Mouse (Mus musculus): ENCODE results near the gene Prmt1. TPM values are rescaled to one million over a fixed set of nuclear protein-coding genes. Genes with fewer than 3 reads are reported as not detected.

Gene Prmt1
- polyA plus RNA-seq, 2 experiments = 166 to 607 TPM

DNA sequence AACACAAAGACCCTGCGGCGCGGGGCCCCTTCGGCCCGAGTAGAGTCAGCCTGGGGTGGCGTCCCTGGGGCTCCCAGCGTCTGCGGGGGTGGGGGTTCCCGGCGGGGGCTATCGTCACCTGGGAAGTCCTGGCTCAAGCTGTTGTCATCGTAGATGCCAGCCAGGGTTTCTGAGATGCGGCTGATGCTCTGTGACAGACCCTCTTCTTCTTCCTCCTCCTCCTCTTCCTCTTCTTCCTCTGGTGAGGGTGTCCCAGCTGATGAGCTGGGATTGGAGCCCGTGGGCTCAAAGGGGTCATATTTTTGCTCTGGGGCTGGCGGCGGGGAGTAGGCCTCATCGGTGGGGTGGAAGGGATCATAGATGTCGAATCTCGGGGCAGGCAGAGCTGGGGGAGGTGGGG is 22.0 kb upstream of the Prmt1 start:
- Histone ChIP-seq H3K9me3 (ENCODE audit: control insufficient read depth, low read length) (no peaks in the 10 kb centered on the region), H3K4me3 (replicated peaks; ENCODE audit: low read length) (no peak overlapping the region), H3K4me1 (ENCODE audit: control insufficient read depth, insufficient read depth, low read length) (no peaks in the 10 kb centered on the region), H3K27me3 (ENCODE audit: control insufficient read depth, insufficient read depth, low read length) (no peaks in the 10 kb centered on the region), H3K4me2 (replicated peaks; ENCODE audit: low read depth, low read length, severe bottlenecking) (no peak overlapping the region), H3K9ac (ENCODE audit: low read depth, low read length, severe bottlenecking) (no peak overlapping the region), H3K36me3 (ENCODE audit: control insufficient read depth, insufficient read depth, low read length) (peaks cover 97% of the 10 kb centered on the region), H3K27ac (replicated peaks; ENCODE audit: low read depth, low read length) (no peak overlapping the region)
- no peak for TF ChIP-seq POLR2A (IDR thresholded peaks at IDR 0.05; ENCODE audit: borderline replicate concordance, extremely low read depth, insufficient read depth, insufficient read length)
- no peak for ATAC-seq (ENCODE audit: low FRiP score, low read depth)
- 92% methylated on average over 15 of the region's 19 CpGs for WGBS
- no peak for DNase-seq (ENCODE audit: low spot score)

DNA sequence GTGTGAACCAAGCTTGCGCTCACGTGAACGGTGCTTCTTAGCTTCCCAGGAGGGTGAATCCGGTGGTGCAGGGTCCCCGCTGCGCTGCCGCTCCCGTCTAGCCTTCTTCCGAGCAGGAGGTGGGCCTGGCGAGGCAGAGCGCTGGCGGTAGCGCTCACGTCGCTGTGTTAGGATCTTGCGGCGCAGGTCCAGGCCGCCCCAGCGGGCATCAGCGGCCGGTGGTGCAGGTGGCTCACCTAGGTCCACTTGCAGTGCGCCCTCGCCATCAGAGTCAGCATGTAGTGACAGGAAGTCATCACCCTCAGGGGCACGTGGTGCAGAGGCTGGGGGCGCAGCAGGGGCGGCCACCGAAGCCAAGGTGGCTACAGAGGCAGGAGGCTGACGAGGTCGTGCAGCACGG is 21.5 kb upstream of the Prmt1 start:
- no peak for DNase-seq (ENCODE audit: low spot score)
- Histone ChIP-seq H3K27ac (replicated peaks; ENCODE audit: low read depth, low read length) (no peak overlapping the region), H3K9ac (ENCODE audit: low read depth, low read length, severe bottlenecking) (no peak overlapping the region), H3K27me3 (ENCODE audit: control insufficient read depth, insufficient read depth, low read length) (no peaks in the 10 kb centered on the region), H3K9me3 (ENCODE audit: control insufficient read depth, low read length) (no peaks in the 10 kb centered on the region), H3K4me3 (replicated peaks; ENCODE audit: low read length) (no peak overlapping the region), H3K4me2 (replicated peaks; ENCODE audit: low read depth, low read length, severe bottlenecking) (no peak overlapping the region), H3K4me1 (ENCODE audit: control insufficient read depth, insufficient read depth, low read length) (no peaks in the 10 kb centered on the region), H3K36me3 (ENCODE audit: control insufficient read depth, insufficient read depth, low read length) (peaks cover 97% of the 10 kb centered on the region)
- WGBS = 93% methylated on average over 26 of the region's 30 CpGs
- ATAC-seq (ENCODE audit: low FRiP score, low read depth) = no peak
- TF ChIP-seq POLR2A (IDR thresholded peaks at IDR 0.05; ENCODE audit: borderline replicate concordance, extremely low read depth, insufficient read depth, insufficient read length) = no peak

DNA sequence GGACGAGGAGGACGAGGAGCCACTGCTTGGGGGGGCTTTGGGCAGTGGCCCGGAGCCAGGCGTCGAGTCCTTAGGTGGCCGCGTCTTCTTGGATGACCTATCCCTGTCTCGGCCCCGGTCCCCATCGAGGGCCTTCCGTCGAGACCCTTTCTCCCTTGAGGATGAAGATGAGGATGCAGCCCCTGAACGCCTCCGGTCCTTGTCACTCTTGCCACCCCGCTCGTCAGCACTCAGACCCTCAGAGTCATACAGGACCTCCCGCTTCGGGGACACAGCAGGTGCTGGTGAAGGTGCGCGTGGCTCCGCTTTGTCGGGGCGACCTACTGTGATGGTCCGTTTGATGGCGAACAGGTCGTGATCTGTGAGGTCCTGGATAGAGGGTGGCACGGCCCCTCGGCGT is 20.8 kb upstream of the Prmt1 start:
- H3K27me3 ChIP-seq (ENCODE audit: control insufficient read depth, insufficient read depth, low read length) = no peaks in the 10 kb centered on the region
- TF ChIP-seq POLR2A (IDR thresholded peaks at IDR 0.05; ENCODE audit: borderline replicate concordance, extremely low read depth, insufficient read depth, insufficient read length) = no peak
- H3K27ac ChIP-seq (replicated peaks; ENCODE audit: low read depth, low read length) = no peak overlapping the region
- no peak overlapping the region for H3K4me2 ChIP-seq (replicated peaks; ENCODE audit: low read depth, low read length, severe bottlenecking)
- no peak overlapping the region for H3K9ac ChIP-seq (ENCODE audit: low read depth, low read length, severe bottlenecking)
- WGBS = 96% methylated on average over 29 of the region's 29 CpGs
- no peaks in the 10 kb centered on the region for H3K4me1 ChIP-seq (ENCODE audit: control insufficient read depth, insufficient read depth, low read length)
- no peak overlapping the region for H3K4me3 ChIP-seq (replicated peaks; ENCODE audit: low read length)
- H3K36me3 ChIP-seq (ENCODE audit: control insufficient read depth, insufficient read depth, low read length) = peaks cover 97% of the 10 kb centered on the region
- no peak for DNase-seq (ENCODE audit: low spot score)
- ATAC-seq (ENCODE audit: low FRiP score, low read depth) = no peak
- H3K9me3 ChIP-seq (ENCODE audit: control insufficient read depth, low read length) = no peaks in the 10 kb centered on the region

DNA sequence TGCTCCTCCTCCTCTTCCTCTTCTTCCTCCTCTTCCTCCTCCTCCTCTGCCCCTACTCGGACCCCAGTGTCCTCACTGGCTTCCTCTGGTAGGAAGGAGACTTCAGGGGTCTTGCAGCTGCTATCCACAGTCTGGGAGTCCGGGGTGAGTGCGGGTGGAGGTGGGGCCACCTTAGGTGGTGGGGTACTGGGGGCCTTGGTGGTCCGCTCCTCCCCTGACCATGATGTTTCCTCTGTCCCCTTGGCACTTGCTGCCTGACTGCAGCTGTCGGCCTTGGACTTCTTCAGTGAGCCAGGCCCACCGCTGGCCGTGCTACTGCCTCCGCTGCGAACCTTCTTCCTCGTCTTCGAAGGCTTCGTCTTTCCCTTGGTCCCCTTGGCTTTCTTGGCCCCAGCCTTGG is 20.1 kb upstream of the Prmt1 start:
- Histone ChIP-seq H3K27me3 (ENCODE audit: control insufficient read depth, insufficient read depth, low read length) (no peaks in the 10 kb centered on the region), H3K27ac (replicated peaks; ENCODE audit: low read depth, low read length) (no peak overlapping the region), H3K9me3 (ENCODE audit: control insufficient read depth, low read length) (no peaks in the 10 kb centered on the region), H3K4me2 (replicated peaks; ENCODE audit: low read depth, low read length, severe bottlenecking) (no peak overlapping the region), H3K4me1 (ENCODE audit: control insufficient read depth, insufficient read depth, low read length) (no peaks in the 10 kb centered on the region), H3K36me3 (ENCODE audit: control insufficient read depth, insufficient read depth, low read length) (peaks cover 97% of the 10 kb centered on the region), H3K4me3 (replicated peaks; ENCODE audit: low read length) (no peak overlapping the region), H3K9ac (ENCODE audit: low read depth, low read length, severe bottlenecking) (no peak overlapping the region)
- TF ChIP-seq POLR2A (IDR thresholded peaks at IDR 0.05; ENCODE audit: borderline replicate concordance, extremely low read depth, insufficient read depth, insufficient read length) = no peak
- 97% methylated on average over 12 of the region's 12 CpGs for WGBS
- DNase-seq (ENCODE audit: low spot score) (no peak), ATAC-seq (ENCODE audit: low FRiP score, low read depth) (no peak)

DNA sequence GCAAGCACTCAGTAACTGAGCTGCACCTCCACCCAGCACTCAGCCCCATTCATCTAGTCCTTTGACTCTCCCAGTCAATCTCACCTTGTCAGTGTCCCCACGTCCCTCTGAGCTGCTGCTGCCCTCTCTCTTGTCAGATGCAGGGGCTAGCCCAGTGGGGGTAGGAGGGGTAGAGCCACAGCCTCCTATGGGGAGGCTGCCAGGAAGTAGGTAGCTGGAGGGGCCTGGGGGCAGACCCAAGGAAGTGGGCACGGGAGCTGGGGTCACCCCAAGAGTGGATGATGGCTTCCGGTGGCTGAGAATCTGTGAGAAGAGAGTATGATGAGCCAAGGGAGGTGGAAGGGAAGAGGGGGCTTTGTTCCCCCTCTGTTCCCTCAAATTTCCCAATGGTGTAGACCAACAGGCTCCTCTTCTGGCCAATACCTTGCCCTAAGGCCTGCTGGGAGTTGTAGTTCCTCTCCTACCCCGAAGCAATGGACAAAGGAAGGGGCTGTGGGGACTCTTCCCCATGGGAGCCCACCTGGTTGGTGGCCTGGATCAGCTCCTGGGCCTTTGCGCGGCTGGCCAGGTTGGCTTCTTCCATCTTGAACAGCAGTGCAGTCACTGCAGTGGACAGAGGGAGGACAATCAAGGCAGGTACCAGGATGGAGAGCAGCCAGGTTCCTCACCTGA is 19.1 kb upstream of the Prmt1 start:
- no peaks in the 10 kb centered on the region for H3K9me3 ChIP-seq (ENCODE audit: control insufficient read depth, low read length)
- no peak overlapping the region for H3K27ac ChIP-seq (replicated peaks; ENCODE audit: low read depth, low read length)
- no peaks in the 10 kb centered on the region for H3K4me1 ChIP-seq (ENCODE audit: control insufficient read depth, insufficient read depth, low read length)
- H3K4me2 ChIP-seq (replicated peaks; ENCODE audit: low read depth, low read length, severe bottlenecking) = no peak overlapping the region
- no peak overlapping the region for H3K4me3 ChIP-seq (replicated peaks; ENCODE audit: low read length)
- H3K36me3 ChIP-seq (ENCODE audit: control insufficient read depth, insufficient read depth, low read length) = peaks cover 99% of the 10 kb centered on the region
- 90% methylated on average over 6 of the region's 6 CpGs for WGBS
- no peaks in the 10 kb centered on the region for H3K27me3 ChIP-seq (ENCODE audit: control insufficient read depth, insufficient read depth, low read length)
- H3K9ac ChIP-seq (ENCODE audit: low read depth, low read length, severe bottlenecking) = no peak overlapping the region
- DNase-seq (ENCODE audit: low spot score) (no peak), ATAC-seq (ENCODE audit: low FRiP score, low read depth) (no peak)
- TF ChIP-seq POLR2A (IDR thresholded peaks at IDR 0.05; ENCODE audit: borderline replicate concordance, extremely low read depth, insufficient read depth, insufficient read length) = no peak
